Mouse (Mus musculus): ENCODE data around the gene Smap2. TPM values are rescaled to one million over a fixed set of nuclear protein-coding genes. Genes with fewer than 3 reads are reported as not detected.

Gene Smap2
- polyA plus RNA-seq, 1 experiment, result 28.1 TPM

DNA sequence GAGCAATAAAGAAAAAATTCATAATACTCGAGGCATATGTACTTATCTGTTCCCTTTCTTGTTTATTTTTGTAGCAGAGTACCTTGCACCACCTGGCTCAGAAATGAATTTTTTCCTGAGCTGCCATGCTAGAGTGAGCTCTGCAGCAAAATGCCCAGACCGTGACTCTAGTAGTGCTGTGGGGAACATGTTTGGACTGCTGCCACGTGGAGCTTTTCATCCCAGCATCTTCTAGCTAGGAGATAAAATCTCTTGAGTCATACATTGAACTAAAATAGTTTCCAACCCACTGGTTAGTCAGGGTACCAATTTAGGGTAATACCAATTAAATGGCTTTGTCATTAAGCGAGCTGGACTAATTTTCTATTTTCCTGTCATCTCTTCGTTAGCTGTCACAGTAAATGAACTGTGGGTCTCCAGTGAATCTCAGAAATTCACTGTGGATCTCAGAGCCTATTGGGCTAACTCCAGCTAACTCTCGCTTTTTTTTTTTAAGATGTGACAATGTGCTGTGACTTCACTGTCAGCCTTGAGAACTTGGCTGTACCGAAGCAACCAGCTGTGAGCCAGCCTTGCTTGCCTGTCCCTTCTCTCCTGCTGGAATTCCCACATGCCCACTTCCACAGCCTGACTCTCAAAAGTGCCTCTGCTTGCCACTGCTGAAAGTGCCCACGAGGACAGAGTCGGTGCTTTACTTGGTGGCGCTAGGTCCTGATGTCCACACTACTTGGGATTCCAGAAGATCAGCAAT lies 3.2 kb upstream of the Smap2 start:
- WGBS, result 71% methylated on average over 10 of the region's 10 CpGs
- Histone ChIP-seq H3K27ac (ENCODE audit: insufficient read depth, low read depth, low read length) (no peak overlapping the region), H3K4me1 (ENCODE audit: control insufficient read depth, insufficient read depth, insufficient read length, low read length) (peaks cover 6% of the 10 kb centered on the region; the same call in 1 of the 2 replicates), H3K4me3 (ENCODE audit: low read depth, low read length) (no peak overlapping the region), H3K36me3 (ENCODE audit: control insufficient read depth, insufficient read depth, low read length) (no peaks in the 10 kb centered on the region), H3K27me3 (ENCODE audit: control insufficient read depth, insufficient read depth, low read length) (no peaks in the 10 kb centered on the region)
- no peak for TF ChIP-seq POLR2A (IDR thresholded peaks at IDR 0.05; ENCODE audit: low read depth, low read length)
- TF ChIP-seq CTCF (IDR thresholded peaks at IDR 0.05; ENCODE audit: extremely low read depth, insufficient read length, insufficient replicate concordance, low read depth, low read length), result no peak

DNA sequence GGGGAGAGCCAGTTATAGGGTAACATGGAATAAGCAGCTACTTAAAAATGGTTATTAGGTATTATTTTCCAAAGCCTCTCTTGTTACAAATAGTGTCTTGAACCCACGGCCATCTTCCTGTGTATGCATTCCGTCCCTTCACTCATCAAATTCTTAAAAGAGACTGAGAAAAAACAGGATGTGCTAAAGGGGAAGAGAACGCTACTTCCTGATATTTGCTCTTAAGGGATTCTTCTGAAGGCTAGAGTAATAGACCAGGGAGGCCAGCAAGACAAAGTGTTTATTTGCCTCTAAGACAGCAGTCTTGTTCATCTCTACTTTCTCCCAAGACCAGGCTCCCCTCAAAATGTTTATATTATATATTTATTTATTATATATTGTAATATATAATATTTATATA lies 1.2 kb upstream of the Smap2 start:
- no peaks in the 10 kb centered on the region for H3K27me3 ChIP-seq (ENCODE audit: control insufficient read depth, insufficient read depth, low read length)
- no peak for TF ChIP-seq CTCF (IDR thresholded peaks at IDR 0.05; ENCODE audit: extremely low read depth, insufficient read length, insufficient replicate concordance, low read depth, low read length)
- no peak for TF ChIP-seq POLR2A (IDR thresholded peaks at IDR 0.05; ENCODE audit: low read depth, low read length)
- 78% methylated on average over 3 of the region's 3 CpGs for WGBS
- no peak overlapping the region for H3K27ac ChIP-seq (ENCODE audit: insufficient read depth, low read depth, low read length)
- no peak overlapping the region for H3K4me3 ChIP-seq (ENCODE audit: low read depth, low read length)
- H3K36me3 ChIP-seq (ENCODE audit: control insufficient read depth, insufficient read depth, low read length), result no peaks in the 10 kb centered on the region
- peaks cover 5% of the 10 kb centered on the region; the same call in 1 of the 2 replicates for H3K4me1 ChIP-seq (ENCODE audit: control insufficient read depth, insufficient read depth, insufficient read length, low read length)

DNA sequence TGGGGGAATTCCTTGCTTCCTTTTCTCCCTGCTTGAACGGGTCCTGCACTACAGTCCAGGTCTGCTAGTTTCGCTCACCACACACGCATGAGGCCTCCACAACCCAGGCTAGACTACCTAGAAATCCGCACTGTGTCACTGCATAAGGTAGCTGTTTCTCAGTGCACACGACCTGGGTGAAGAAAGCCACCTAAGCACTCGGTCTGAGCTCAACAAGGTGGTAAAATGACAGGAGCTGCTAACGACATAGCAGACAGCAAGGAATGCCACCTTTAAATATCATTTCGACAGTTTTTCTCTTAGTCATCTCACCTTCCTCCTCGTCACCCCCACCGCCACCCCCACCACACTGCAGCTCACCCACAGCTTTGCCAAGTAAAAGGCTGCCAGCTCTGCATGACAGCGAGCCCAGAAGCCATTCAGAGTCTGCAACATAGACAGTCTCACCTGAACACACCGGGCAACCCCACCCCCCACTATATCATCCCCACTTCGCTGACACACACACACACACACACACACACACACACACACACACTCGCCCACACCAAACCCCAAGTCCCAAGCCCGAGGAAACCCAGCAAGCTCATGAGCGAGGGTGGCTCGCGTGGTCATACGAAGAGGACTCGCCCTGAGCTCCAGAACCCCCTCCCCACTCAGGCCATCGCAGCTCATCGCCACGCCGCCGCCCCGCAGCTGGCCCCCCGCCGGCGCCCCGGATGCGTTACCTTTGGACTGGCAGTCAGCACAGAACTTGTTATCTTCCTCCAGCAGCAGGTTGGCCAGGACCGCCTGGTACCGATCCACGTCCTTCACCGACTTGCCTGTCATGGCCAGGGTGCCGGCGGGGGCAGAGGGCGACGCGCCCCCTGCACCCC lies 787 bp downstream of the Smap2 start:
- Histone ChIP-seq H3K27ac (ENCODE audit: insufficient read depth, low read depth, low read length) (peak overlapping the region; percentile 54), H3K36me3 (ENCODE audit: control insufficient read depth, insufficient read depth, low read length) (no peaks in the 10 kb centered on the region), H3K4me1 (ENCODE audit: control insufficient read depth, insufficient read depth, insufficient read length, low read length) (peaks cover 8% of the 10 kb centered on the region; the same call in 1 of the 2 replicates), H3K4me3 (ENCODE audit: low read depth, low read length) (peak overlapping the region; percentile 98), H3K27me3 (ENCODE audit: control insufficient read depth, insufficient read depth, low read length) (no peaks in the 10 kb centered on the region)
- WGBS, result 3% methylated on average over 40 of the region's 40 CpGs
- no peak for TF ChIP-seq POLR2A (IDR thresholded peaks at IDR 0.05; ENCODE audit: low read depth, low read length)
- TF ChIP-seq CTCF (IDR thresholded peaks at IDR 0.05; ENCODE audit: extremely low read depth, insufficient read length, insufficient replicate concordance, low read depth, low read length), result no peak

DNA sequence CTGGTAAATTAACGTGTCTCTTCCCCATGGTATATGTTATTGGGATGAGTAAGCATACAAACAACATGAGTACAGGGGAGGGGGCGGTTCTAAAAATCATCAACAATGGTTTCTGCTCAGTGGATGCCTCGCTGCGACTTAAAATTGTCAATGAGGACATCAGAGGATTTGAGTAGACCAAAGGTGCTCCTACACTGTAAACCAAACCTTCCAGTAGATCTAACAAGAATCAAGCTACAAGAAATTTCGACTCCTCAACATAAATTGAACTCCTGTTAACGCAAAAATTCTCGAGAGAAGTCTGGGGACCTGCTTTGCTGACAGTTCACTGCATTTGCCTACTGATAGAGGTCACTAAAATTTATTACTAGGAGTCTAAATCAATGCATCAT lies 1.8 kb downstream of the Smap2 start:
- WGBS, result 59% methylated on average over 7 of the region's 7 CpGs
- Histone ChIP-seq H3K4me3 (ENCODE audit: low read depth, low read length) (no peak overlapping the region), H3K4me1 (ENCODE audit: control insufficient read depth, insufficient read depth, insufficient read length, low read length) (peaks cover 12% of the 10 kb centered on the region), H3K27me3 (ENCODE audit: control insufficient read depth, insufficient read depth, low read length) (no peaks in the 10 kb centered on the region), H3K36me3 (ENCODE audit: control insufficient read depth, insufficient read depth, low read length) (no peaks in the 10 kb centered on the region), H3K27ac (ENCODE audit: insufficient read depth, low read depth, low read length) (peak overlapping the region; percentile 15; the same call in 1 of the 2 replicates)
- TF ChIP-seq CTCF (IDR thresholded peaks at IDR 0.05; ENCODE audit: extremely low read depth, insufficient read length, insufficient replicate concordance, low read depth, low read length), result no peak
- TF ChIP-seq POLR2A (IDR thresholded peaks at IDR 0.05; ENCODE audit: low read depth, low read length), result no peak

DNA sequence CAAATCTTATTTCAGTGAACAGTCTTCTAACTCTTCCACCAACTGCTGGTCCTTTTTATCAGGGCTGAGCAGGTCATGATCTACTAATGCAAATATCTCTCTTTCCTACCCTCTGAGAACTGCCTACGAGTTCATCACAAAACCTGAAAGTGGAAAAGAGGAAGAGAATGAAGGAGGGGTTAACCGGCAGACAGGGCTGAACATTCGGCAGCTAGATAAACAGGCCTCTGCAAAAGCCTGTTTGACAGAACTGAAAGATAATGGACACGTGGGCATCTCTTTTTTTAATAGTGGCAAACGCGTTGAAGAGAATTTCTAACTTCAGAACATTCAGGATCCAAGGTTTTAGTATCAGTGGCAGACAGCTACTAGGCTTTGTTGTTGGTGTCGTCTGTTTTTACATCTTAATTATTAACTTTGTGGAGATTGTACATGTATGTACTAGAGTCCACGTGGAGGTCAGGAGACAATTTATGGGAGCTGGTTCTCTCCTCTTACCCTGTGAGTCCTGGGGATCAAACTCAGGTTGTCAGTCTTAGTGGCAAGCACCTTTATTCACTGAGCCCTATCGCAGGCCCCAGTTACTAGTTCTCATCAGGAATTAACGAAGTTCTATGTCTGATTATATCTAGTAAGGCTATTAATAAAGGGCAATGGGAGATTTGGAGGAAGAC lies 2.3 kb downstream of the Smap2 start:
- no peak for TF ChIP-seq POLR2A (IDR thresholded peaks at IDR 0.05; ENCODE audit: low read depth, low read length)
- TF ChIP-seq CTCF (IDR thresholded peaks at IDR 0.05; ENCODE audit: extremely low read depth, insufficient read length, insufficient replicate concordance, low read depth, low read length), result no peak
- Histone ChIP-seq H3K4me3 (ENCODE audit: low read depth, low read length) (no peak overlapping the region), H3K4me1 (ENCODE audit: control insufficient read depth, insufficient read depth, insufficient read length, low read length) (peaks cover 14% of the 10 kb centered on the region), H3K36me3 (ENCODE audit: control insufficient read depth, insufficient read depth, low read length) (no peaks in the 10 kb centered on the region), H3K27me3 (ENCODE audit: control insufficient read depth, insufficient read depth, low read length) (no peaks in the 10 kb centered on the region), H3K27ac (ENCODE audit: insufficient read depth, low read depth, low read length) (peak overlapping the region; percentile 15; the same call in 1 of the 2 replicates)
- WGBS, result 26% methylated on average over 10 of the region's 10 CpGs

DNA sequence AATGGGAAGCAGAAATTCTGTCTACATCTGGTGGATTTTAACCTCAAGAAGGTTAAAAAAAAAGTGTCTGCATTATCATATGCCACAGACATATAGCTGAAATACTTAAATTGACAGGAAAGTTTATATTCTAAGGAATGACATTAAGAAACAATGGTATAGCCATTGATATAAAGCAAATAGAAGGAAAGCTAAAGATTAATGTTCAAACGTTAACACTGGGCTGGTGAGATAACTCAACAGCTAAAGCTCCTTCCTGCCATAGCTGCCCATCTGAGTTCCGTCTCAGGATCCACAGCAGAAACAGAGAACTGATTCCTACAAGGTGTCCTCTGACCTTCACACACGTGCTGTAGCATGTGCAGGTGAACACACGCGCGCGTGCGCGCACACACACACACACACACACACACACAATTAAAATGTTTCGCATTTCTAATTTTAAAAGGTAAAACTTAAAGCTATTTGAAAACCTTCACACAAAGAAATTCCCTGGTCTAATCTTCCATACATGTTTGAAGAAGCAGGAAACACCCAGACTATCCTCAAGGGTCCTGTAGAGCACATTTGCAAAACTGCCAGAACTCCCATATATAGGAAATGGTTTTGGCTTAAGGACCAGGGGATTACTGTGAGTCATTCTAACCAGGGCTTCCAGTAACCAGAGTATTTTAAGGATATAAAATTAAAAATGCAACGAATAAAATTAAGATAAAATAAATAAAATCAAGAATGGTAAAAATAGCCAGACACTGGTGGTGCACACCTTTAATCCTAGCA lies 6.1 kb downstream of the Smap2 start:
- 66% methylated on average over 11 of the region's 11 CpGs for WGBS
- no peaks in the 10 kb centered on the region for H3K36me3 ChIP-seq (ENCODE audit: control insufficient read depth, insufficient read depth, low read length)
- no peaks in the 10 kb centered on the region for H3K27me3 ChIP-seq (ENCODE audit: control insufficient read depth, insufficient read depth, low read length)
- no peak overlapping the region for H3K27ac ChIP-seq (ENCODE audit: insufficient read depth, low read depth, low read length)
- no peak overlapping the region for H3K4me3 ChIP-seq (ENCODE audit: low read depth, low read length)
- TF ChIP-seq POLR2A (IDR thresholded peaks at IDR 0.05; ENCODE audit: low read depth, low read length), result no peak
- no peak for TF ChIP-seq CTCF (IDR thresholded peaks at IDR 0.05; ENCODE audit: extremely low read depth, insufficient read length, insufficient replicate concordance, low read depth, low read length)
- H3K4me1 ChIP-seq (ENCODE audit: control insufficient read depth, insufficient read depth, insufficient read length, low read length), result peaks cover 25% of the 10 kb centered on the region

All from small intestine, adult 2 months (tissue).